Mouse (Mus musculus): Measurements from ENCODE around the gene Maats1. TPM values are rescaled to one million over a fixed set of nuclear protein-coding genes. Genes with fewer than 3 reads are reported as not detected.

The Maats1 gene
- total RNA-seq, 2 experiments from 2014 or later: not detected

DNA sequence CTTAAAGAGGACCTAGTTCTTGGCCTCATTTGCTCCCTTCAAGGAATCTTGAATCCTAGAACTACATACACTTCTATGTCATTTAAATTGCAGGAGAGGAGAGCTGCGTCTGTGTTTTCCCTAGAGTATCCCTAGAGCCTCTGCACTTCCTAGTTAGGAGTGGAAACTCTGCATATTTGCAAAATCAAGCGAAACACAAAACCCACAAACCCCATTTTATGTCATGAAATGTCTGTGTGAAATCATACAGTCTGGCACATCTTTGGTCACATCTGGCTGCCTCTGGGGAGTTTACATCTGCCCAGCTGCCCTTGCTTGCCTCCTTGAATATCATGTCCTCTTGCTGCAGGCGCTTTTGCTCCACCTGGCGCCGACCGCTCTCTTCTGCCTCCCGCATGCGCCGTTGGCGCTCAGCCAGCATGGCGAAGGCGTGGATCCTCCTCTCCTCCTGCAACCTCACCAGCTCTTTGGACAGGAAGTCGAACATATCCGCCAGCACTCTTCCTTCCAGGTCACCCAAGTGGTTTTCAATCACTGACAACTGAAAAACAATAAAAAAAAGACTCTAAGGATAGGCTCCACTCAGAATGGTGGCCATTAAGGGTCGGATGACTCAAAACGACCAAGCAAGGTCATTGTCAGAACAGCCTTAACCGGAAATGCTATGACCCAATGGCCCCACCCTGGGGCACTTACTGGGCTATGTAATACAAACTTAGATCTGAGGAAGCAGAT, 37.3 kb downstream of the Maats1 start:
- DNase-seq: peak; percentile 14 to 32
- intact Hi-C loops (cut with DNase I): no loop called here

DNA sequence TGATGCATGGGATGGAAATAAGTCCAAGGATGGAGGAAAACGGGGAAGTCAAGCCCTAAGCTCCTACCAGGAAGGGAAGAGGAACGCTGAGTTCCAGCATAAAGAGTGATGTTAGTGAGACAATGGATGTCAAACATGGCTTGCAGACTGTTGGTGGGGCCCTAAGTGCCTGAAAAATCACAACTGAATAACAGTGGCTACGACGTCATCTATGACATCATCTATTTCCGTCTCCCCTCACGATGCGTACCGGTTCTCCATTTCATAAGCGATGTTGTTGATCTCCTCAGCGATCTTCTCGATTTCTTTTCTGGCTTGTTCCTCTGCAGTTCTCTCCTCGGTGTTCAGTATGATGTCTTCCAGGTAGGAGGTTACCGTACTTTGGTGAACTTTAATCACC, 39.6 kb downstream of the Maats1 start:
- intact Hi-C loops (cut with DNase I): no loop called here
- DNase-seq: no peak

DNA sequence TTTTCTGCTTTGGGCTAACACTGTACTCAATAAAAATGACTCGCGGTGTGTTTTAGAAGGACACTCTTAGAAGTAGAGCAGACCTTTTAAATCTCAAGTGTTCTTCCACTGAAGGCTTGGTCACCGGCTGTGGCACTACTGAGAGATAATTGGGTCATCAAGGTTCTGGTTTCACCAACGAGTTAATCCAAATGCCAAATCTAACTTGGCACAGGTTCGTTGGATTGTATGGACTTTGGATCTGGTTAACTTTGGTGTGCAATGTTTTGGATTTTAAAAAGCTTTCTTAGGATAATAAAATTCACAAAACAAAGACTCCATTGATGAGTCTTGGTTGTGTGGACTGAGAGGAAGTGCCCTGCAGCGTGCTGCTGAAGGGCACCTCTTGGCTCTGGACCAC, 43.5 kb downstream of the Maats1 start:
- no peak for DNase-seq
- intact Hi-C loops (cut with DNase I): no loop called here

DNA sequence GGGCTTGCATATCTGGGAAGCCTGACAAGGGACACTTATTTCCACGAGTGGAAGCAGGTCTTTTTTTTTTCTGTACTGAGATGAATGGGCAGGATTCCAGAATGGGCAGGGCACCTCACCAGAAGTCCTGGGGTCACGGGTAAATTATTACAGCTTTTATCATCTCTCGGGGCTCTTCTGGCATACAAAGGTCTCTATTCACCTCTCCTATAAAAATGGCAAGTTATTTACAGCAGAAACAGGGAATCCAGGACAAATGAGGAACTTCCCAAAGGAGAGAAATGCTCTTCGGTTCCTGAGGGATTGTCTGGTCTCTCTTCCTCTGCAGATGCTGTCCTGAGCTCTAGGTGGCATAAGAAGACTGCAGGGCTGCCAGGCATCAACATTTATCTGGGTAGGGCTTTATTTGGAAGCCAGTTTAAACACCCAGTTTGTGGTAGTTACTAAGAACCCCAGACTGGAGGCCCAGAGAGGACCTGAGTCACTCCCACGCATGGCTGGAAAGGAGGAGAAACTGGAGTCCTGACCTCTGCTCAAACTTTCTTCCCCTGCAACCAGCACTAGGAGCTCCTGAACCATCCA, 46.5 kb downstream of the Maats1 start:
- DNase-seq: no peak
- intact Hi-C loops (cut with DNase I): no loop called here

DNA sequence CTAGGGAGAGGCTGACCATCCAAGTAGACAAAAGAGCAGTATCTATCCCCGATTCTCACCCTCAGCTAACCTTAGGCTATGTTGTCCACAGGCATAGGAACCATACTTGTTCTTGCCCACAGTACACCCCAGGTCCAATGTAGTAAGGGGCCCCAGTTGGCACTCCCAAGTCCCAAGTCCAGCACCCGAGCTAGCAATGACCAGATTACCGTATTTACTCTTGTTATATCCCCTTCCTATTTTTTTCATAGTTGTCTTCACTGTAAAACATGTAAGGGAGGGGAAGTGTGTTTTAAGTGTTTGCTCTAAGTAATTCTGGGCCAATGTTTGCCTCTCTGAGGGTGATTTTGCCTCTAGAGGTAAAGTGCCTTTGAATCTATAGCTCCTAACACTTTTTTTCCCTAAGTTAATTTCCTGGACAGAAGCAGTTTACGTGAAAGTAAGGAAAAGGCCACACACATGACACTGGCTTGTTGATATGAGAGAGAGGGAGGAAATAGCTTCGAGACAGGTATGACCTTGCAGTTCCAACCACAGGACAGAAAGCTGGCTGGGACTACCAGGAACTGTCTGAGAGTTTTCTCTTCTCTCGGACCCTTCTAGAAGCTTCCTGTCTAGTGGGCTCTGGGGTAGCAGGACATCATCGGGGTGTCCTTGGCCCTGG, 47.1 kb downstream of the Maats1 start, which contains the start of gene Nr1i2:
Gene Nr1i2, minus strand, starts transcription at position 140 of the 664 bp plus-strand sequence.
- intact Hi-C loops (cut with DNase I): no loop called here

DNA sequence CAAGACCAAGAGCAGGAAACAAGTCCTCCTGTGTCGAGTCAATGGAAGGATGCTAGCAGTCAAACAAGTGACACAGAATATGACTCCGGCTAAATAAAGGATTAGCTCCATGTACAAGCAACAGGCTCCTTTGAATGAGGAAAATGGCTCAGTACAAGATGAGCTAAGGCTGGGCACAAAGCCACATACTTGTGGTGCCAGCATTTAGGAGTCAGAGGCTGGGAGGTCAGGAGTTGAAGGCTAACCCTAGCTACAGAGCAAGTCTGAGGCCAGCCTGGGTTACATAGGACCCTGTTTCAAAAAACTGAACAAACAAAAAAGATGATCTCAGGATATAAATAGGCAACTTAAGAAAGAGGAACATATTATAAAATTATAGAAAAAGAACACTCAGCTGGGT, 51.8 kb downstream of the Maats1 start:
- no peak for DNase-seq
- intact Hi-C loops (cut with DNase I): no loop called here

More for the DNA sequence above, 47.1 kb downstream of the Maats1 start, which contains the start of gene Nr1i2:
- DNase-seq: no peak

DNA sequence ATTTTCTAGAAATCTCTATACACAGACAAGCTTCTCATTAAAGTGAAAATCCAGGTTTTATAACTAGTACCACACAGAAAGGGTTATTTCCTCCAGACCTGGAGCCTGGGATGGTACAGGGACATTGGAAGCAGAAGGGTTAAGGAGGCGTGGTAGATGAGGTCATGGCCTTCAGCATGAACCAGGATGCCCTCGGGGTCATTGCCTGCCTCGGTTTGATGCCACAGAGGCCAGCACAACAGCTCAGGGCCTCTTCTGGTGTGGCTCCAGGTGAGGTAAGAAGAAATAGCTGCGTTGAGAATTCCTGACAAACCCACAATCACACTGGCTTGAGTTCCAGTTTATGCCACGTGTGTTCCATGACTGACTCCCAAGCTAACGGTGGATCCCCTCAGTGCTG, 53.1 kb downstream of the Maats1 start:
- DNase-seq: no peak
- intact Hi-C loops (cut with DNase I): no loop called here

DNA sequence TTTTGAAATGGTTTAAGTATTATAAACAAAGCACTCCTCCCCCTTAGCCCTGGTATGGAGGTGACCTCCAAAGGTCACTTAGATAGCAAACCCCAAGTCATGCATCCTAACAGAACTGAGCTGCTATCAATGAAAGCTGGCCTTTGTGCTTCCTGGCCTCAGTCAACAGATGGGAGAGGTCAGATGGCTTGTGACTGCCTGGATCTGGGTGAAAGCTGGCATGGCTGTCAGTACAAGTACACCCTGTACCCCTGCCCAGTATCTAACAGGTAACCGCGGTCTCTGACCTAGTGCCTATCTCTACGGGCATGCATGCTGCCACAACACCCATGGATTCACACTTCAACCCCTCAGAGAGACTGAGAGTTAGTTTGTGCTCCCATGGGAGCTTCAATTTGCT, 54.2 kb downstream of the Maats1 start:
- intact Hi-C loops (cut with DNase I): no loop called here
- DNase-seq: no peak

DNA sequence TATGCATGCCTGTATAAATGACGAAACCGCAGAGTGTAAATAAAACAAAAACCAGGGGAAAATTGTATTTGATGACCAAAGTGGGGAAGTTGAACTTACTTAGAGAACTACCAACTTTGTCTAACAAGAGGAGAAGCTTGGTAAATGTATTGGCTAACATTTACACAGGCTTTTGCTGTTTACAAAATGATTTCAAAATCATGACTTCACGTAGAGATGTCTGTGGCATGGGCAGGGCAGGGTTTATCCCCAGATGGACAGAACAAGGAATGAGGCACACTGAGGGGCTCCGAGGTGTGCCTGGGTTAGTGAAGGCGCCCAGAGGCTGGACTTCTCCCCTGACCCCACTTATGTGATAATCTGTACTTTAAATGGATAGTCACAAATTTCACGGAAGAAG, 54.6 kb downstream of the Maats1 start:
- intact Hi-C loops (cut with DNase I): no loop called here

DNA sequence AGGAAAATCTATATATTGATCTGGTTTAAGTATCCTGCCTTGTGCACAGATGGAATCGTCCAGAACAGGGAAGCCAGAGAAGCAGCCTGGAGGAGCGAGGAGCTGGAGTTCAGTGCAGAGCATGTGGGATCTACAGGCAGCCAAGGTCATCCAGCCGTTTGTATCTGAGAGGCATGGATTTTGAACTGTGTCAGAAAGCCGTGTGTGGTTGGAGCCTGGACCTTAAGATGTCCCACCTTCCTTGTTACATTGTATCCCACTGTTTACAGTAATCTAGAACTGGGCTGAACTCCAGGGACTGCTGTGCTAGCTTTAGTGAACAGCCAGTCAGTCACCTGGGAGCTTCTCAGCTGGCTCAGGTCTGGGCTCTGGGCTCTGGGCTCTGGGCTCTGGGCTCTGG, 55.4 kb downstream of the Maats1 start:
- intact Hi-C loops (cut with DNase I): no loop called here
- DNase-seq: no peak

More for the DNA sequence above, 54.6 kb downstream of the Maats1 start:
- DNase-seq: no peak

DNA sequence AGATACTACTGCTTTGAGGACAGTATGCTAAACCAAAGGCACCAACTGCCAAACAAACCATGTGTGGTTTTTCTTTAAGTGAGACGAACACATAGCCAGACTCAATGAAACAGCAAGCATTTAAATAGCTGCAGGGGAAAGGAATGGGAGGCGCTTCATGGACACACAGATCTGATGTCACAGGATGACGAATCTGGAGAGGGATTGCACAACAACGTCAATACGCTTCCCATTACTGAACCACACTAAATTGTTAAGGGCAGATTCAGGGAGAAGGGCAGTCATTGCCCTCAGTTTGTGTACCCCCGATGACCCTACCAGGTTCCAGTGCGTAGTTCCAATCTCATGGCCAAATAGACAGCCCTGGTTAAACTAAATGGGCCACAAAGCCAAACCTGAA, 56.1 kb downstream of the Maats1 start:
- intact Hi-C loops (cut with DNase I): no loop called here
- no peak for DNase-seq

DNA sequence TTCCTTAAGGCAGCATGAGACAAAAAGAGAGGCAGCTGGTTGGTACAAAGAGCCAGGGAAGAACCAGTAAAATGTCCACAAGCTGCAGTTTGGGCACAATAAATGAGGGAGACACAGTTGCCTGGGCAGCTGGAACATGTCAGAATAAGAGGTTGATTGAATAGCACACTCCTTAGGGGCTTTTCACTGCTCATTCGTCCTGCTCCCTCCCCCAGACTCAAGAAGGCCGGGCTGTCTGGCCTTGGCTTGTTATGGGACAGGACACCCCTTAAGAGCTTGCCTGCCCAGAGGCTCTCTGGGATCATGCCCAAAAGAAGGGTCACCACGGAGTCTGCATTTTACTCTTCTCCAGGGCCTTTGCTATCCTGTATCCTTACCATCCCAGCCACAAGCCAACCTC, 58.6 kb downstream of the Maats1 start:
- intact Hi-C loops (cut with DNase I): no loop called here
- DNase-seq: no peak

DNA sequence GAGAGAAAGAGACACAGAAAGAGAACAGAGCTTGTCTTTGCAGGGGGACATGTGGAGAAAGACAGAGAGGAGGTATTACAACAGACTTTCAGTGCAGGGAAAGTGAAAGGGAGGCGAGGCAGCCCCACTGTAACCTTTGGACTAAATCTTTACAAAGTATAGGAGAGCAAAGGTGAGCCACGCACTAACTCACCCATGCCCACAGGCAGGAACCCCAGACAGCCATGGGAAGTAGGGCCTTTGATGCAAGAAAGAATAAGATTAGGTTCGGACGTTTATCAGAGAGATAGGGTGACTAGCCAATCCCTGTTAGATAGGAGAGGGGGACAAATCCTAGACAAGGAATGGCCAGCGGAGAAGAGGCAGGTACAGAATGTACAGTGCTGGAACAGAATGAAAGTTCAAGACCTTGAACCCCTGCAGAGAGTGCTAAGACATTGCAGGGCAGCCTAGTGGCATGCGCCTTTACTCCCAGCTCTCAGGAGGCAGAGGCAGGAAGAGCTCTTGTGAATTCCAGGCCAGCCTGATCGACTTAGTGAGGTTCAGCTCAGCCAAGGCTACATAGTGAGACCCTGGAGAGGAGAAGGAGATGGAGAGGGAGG, 59.3 kb downstream of the Maats1 start:
- no peak for DNase-seq
- intact Hi-C loops (cut with DNase I): no loop called here

DNA sequence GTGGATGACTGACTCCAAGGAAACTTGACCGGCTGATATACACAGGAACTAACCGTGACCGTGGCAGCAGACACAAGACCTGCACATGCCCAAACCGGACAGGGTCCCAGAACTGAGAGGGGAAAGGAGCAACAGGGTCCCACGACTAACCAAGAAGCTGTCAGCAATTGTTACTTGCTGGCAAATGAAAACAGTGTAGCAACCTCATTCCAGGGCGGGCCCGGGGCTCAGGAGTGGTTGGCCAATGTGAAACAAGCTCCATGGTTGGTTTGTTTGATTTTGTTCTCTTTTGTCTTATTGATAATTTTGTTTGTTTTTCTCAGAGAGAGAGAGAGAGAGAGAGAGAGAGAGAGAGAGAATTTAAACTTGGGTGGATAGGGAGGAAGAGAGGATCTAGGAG, 61.0 kb downstream of the Maats1 start:
- DNase-seq: no peak
- intact Hi-C loops (cut with DNase I): no loop called here

DNA sequence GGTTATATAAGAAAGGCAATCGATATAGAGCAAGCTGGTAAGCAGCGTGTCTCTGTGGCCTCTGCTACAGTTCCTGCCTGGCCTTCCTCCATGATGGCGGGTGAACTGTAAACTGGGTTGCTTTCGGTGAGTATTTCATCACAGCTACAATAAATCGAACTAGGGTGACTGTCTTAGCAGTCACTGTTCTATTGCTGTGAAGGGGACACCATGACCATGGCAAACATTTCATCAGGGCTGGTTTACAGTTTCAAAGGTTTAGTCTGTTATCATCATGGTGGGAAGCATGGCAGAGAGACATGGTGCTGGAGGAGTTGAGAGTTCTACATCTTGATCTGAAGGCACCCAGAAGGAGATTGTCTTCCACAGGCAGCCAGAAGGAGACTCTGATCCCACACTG, 62.1 kb downstream of the Maats1 start:
- intact Hi-C loops (cut with DNase I): no loop called here
- DNase-seq: no peak

DNA sequence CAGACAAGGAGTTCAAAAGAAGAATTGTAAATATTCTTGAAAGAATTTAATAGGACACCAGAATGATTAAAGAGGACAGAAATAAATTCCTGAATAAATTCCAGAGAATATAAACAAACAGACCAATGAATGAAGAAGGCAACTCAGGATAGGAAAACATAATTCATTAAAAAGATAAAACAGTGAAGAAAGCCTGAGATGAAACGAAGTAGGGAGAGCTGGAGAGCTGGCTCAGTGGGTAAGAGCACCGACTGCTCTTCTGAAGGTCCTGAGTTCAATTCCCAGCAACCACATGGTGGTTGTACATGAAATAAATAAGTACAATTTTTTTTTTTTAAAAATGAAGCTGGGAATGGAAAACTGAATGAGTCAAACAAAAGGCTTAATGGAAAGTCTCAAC, 67.2 kb downstream of the Maats1 start:
- intact Hi-C loops (cut with DNase I): no loop called here
- DNase-seq: no peak

DNA sequence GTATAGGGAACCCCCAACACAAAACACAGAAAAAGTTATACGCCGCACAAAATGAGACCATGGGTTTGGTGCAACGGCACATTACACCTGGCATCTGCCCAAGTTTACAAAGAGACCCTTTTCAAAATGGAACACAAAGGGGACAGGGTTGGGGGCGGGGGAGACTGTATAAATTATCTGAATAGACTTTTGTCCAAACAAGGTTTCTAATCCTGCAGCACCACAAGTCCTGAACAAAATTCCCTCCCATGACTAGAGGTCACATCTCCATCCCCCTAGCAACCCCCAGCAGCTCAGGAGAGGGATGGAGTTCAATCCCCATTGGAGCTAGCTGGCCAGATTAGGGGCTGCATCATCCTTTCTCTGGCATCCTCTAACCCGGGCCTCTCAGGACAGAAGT, 69.5 kb downstream of the Maats1 start:
- intact Hi-C loops (cut with DNase I): no loop called here
- DNase-seq: no peak

DNA sequence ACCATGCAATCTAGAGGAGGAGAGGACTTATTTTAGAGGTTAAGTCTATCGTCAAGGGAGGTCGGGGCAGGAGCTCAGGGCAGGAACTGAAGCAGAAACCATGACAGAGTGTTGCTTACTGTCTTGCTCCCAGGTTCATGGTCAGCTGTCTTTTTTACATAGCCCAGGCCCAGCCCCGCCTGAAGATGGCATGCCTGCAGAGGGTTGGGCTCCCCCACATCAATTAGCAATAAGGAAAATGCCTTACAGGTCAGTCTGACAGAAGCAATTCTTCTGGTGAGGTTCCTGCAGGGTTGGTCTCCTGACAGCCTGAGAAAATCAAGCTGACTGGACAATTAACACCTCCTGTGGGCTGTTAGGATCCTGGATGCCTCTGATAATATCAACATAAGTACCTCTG, 70.3 kb downstream of the Maats1 start:
- intact Hi-C loops (cut with DNase I): no loop called here
- DNase-seq: no peak

DNA sequence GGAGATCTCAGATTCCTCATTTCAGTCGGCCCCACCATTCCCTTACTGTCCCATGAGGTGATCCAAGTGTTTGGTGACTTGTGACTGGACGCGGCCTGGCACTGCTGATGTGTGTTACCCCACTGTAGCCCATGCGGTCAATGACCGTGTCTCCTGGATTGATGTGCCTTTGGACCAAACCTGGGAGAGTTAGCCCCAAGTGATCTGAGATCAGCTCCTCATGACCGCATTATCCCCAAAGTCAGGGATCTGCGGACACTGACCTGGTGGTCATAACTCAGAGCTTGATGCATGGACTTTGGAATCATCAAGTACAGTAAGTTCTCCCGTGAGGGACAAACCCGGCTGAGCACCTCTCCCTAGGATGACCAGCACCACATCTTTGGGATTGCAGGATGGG, 86.0 kb downstream of the Maats1 start:
- DNase-seq: no peak
- intact Hi-C loops (cut with DNase I): no loop called here

DNA sequence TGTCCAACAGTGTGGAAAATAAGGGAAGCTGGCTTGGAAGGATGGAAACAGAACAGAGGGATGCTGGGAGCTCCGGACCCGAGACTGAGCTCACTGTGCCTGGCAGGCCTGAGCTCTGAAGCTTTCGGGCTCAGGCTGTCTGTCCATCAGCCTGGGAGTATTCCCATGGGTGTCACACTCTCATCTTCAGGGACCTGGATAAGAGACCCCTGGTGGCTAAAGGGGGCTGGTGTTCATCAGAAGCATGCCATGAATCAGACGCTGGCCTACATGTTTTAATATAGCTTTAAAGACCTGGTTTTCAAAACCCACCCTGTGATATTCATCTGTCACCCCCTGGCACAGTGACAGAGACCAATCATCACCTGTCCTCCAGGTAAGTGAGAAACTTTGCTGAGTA, 86.8 kb downstream of the Maats1 start:
- DNase-seq: no peak
- intact Hi-C loops (cut with DNase I): no loop called here

DNA sequence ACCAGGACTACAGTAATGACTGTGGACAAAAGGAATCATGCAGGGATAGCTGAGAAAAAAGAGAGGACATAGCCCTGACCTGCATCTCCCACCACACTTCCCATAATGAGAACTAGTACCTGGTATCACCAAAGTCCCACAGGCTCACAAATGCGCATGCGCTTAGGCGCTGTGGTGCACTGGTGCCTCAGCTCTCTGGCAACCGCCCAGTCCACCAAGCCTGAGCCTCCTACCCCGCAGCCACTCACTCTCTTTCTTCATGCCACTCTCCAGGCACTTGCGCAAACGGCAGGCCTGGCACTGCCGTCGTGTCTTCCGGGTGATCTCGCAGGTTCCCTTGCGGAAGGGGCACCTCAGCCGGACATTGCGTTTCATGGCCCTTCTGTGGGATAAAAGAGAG, 87.9 kb downstream of the Maats1 start:
- DNase-seq: no peak
- intact Hi-C loops (cut with DNase I): no loop called here

DNA sequence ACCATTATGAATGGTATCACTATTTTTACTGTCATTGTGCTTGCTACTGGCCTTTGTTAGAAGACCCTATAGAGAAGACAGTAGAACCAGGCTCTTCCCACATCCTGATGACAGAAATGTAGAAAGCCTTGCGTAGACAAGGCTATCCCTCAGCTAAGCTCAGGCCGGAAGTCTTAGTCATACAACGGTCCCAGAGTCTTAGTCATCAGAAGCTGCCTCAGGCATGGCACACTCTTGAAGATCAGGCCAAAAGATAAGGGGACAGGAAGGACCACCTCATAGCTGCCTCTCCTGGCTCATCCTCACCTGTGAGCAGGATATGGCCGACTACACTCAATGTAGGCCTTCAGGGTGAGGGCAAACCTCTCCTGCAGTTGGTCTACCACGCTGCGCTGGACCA, 91.5 kb downstream of the Maats1 start:
- no peak for DNase-seq
- intact Hi-C loops (cut with DNase I): no loop called here

Data from heart, postnatal 36 days (tissue).